Comparison of ENCODE assay signal across 21 mouse cellular contexts in the genomic region with DNA sequence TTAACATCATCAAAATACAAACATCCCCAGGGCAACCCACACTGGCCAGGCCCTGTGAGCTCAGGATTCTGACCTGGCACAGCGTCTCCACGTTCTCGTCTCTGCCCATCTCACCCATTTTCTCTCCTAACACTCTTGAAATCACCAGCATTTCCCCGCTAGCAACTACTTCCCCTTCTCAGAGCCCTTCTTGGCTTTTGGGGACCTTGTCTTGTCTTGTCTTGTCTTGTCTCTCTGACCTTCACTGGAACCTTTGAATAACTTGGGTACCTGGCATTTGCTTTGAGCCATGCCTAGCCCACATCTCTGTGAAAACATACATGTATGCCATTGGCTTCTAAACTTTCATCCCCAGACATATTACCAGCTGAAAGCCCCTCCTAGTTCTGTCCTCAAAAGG. TPM values are rescaled to one million over a fixed set of nuclear protein-coding genes. Genes with fewer than 3 reads are reported as not detected.
"Had no signal": no experiment of that assay in that cellular context is flagged by ENCODE, and none has a peak within 500 bp of the region (broad histone marks: within the 10 kb centered on the region; RNA-seq: fewer than 3 reads in every experiment).

No protein-coding gene starts in this region.

- H3K36me3 ChIP-seq: liver, embryonic 15.5 days; midbrain, embryonic 12.5 days; midbrain, embryonic 15.5 days; neural tube, embryonic 12.5 days; stomach, embryonic 15.5 days had no signal

- DNase-seq: lung, adult 18-20 months; lung, embryonic 14.5 days; lung, postnatal 10 days; right cerebral cortex, postnatal 14 days; thymus, adult 2 months; thymus, postnatal 25 days; thymus, postnatal 4 days had no signal

- H3K27ac ChIP-seq: liver, embryonic 15.5 days; macrophage; midbrain, embryonic 12.5 days; midbrain, embryonic 15.5 days; neural tube, embryonic 12.5 days; stomach, embryonic 15.5 days; stomach, postnatal 0 days had no signal

- H3K9me3 ChIP-seq: liver, embryonic 15.5 days; megakaryocyte, embryonic 14.5 days; midbrain, embryonic 12.5 days; midbrain, embryonic 15.5 days; neural tube, embryonic 12.5 days; stomach, embryonic 15.5 days had no signal

- ATAC-seq: midbrain, embryonic 15.5 days had no signal

- H3K4me2 ChIP-seq: liver, embryonic 15.5 days; lung, embryonic 14.5 days; midbrain, embryonic 12.5 days; midbrain, embryonic 15.5 days; neural tube, embryonic 12.5 days; stomach, embryonic 15.5 days had no signal

- H3K4me1 ChIP-seq: neural tube, embryonic 12.5 days had no signal

- H3K4me3 ChIP-seq: liver, embryonic 15.5 days; megakaryocyte, embryonic 14.5 days; midbrain, embryonic 12.5 days; midbrain, embryonic 15.5 days; myocyte; neural tube, embryonic 12.5 days; stomach, embryonic 15.5 days had no signal

- H3K9ac ChIP-seq: liver, embryonic 15.5 days; lung, embryonic 14.5 days; midbrain, embryonic 12.5 days; midbrain, embryonic 15.5 days; neural tube, embryonic 12.5 days; stomach, embryonic 15.5 days had no signal

RNA-seq across cellular contexts. Expression of a gene that starts 19.4 kb away (rescaled TPM):
- total RNA-seq: megakaryocyte progenitor cell, adult 5-6 weeks; midbrain, postnatal 0 days; neutrophil, adult 5-6 weeks had no signal
- polyA plus RNA-seq: lung, embryonic 14.5 days; macrophage; midbrain, embryonic 15.5 days; neural tube, embryonic 14.5 days; spleen, adult 2 months had no signal

RNA-seq across cellular contexts. Expression of a gene that starts 21.7 kb away (rescaled TPM):
- total RNA-seq: megakaryocyte progenitor cell, adult 5-6 weeks; neutrophil, adult 5-6 weeks had no signal
